Mouse (Mus musculus) myocyte (in vitro differentiated cells): Measurements from ENCODE around the gene Mark4. TPM values are rescaled to one million over a fixed set of nuclear protein-coding genes. Genes with fewer than 3 reads are reported as not detected.

Experiments
- H3K27me3 ChIP-seq: one replicate; pipeline ENCODE4 v1.6.1; 2011; ENCODE audit not compliant: control insufficient read depth, insufficient read depth, insufficient read length
- H3K36me3 ChIP-seq: one replicate; pipeline ENCODE4 v1.6.1; 2011; ENCODE audit not compliant: control insufficient read depth, insufficient read depth
- H3K4me2 ChIP-seq: one replicate; pipeline ENCODE4 v1.6.1; 2011; ENCODE audit warnings: low read depth, control low read depth
- H3K4me3 ChIP-seq: one replicate; pipeline ENCODE4 v1.5.1; 2011; ENCODE audit warnings: mild to moderate bottlenecking, control low read depth, moderate library complexity
- H3K79me2 ChIP-seq: one replicate; pipeline ENCODE4 v1.6.1; 2011; ENCODE audit not compliant: control insufficient read depth, insufficient read depth
- H3ac ChIP-seq: one replicate; pipeline ENCODE4 v1.6.1; 2011; ENCODE audit not compliant: control insufficient read depth, insufficient read length
- CEBPB ChIP-seq: IDR thresholded peaks from 2 replicates; pipeline ENCODE4 v1.6.1; 2011; ENCODE audit warnings: mild to moderate bottlenecking, moderate library complexity; ENCODE audit not compliant: poor library complexity, insufficient read depth, severe bottlenecking
- E2F4 ChIP-seq: IDR thresholded peaks from one replicate; pipeline ENCODE4 v1.6.1; 2011; ENCODE audit warnings: mild to moderate bottlenecking, control low read depth, moderate library complexity; ENCODE audit not compliant: insufficient read depth
- MAX ChIP-seq: IDR thresholded peaks from one replicate; pipeline ENCODE4 v1.6.1; 2011; ENCODE audit warnings: low read depth, mild to moderate bottlenecking, control low read depth
- MYOD1 ChIP-seq, 3 experiments: IDR thresholded peaks; one replicate each; pipeline ENCODE4 v1.6.1; 2011; ENCODE audit warnings: control low read depth in 2 of 3, low read depth in 2 of 3, mild to moderate bottlenecking in 2 of 3, moderate library complexity in 1 of 3; ENCODE audit not compliant: insufficient read length in 2 of 3, control insufficient read depth in 1 of 3
- MYOG ChIP-seq, 3 experiments: IDR thresholded peaks; one replicate each; pipeline ENCODE4 v1.6.1; 2011; ENCODE audit warnings: control low read depth in 2 of 3, low read depth in 2 of 3, mild to moderate bottlenecking in 2 of 3; ENCODE audit not compliant: insufficient read length in 2 of 3, control insufficient read depth in 1 of 3, insufficient read depth in 1 of 3
- POLR2A ChIP-seq: IDR thresholded peaks from one replicate; pipeline ENCODE4 v1.6.1; 2011; ENCODE audit warnings: low read depth, mild to moderate bottlenecking, control low read depth, moderate library complexity; ENCODE audit not compliant: insufficient read length
- POLR2AphosphoS2 ChIP-seq: IDR thresholded peaks from one replicate; pipeline ENCODE4 v1.6.1; 2011; ENCODE audit warnings: low read depth, control low read depth; ENCODE audit not compliant: insufficient read length
- REST ChIP-seq: IDR thresholded peaks from one replicate; pipeline ENCODE4 v1.6.1; 2011; ENCODE audit warnings: mild to moderate bottlenecking, control low read depth, moderate library complexity; ENCODE audit not compliant: insufficient read depth, insufficient read length
- SRF ChIP-seq: IDR thresholded peaks from one replicate; pipeline ENCODE4 v1.6.1; 2011; ENCODE audit warnings: low read depth; ENCODE audit not compliant: control insufficient read depth, insufficient read length
- TCF12 ChIP-seq: IDR thresholded peaks from one replicate; pipeline ENCODE4 v1.6.1; 2011; ENCODE audit warnings: mild to moderate bottlenecking, control low read depth; ENCODE audit not compliant: poor library complexity, insufficient read depth, severe bottlenecking
- TCF3 ChIP-seq: IDR thresholded peaks from one replicate; pipeline ENCODE4 v1.6.1; 2011; ENCODE audit warnings: low read depth, control low read depth; ENCODE audit not compliant: insufficient read length
- USF1 ChIP-seq: IDR thresholded peaks from one replicate; pipeline ENCODE4 v1.6.1; 2011; ENCODE audit warnings: low read depth, mild to moderate bottlenecking, control low read depth, moderate library complexity
- polyA plus RNA-seq: library from polyadenylated mRNA; unstranded; fragments of >200 nt; fragmentation: generic; extraction: Trizol; gene quantifications from one replicate; pipeline ENCODE4 v1.2.1, GENCODE M21; 2012; ENCODE audit warnings: missing spikeins

Mark4 gene
- polyA plus RNA-seq, 1 experiment: 18.2 TPM

DNA sequence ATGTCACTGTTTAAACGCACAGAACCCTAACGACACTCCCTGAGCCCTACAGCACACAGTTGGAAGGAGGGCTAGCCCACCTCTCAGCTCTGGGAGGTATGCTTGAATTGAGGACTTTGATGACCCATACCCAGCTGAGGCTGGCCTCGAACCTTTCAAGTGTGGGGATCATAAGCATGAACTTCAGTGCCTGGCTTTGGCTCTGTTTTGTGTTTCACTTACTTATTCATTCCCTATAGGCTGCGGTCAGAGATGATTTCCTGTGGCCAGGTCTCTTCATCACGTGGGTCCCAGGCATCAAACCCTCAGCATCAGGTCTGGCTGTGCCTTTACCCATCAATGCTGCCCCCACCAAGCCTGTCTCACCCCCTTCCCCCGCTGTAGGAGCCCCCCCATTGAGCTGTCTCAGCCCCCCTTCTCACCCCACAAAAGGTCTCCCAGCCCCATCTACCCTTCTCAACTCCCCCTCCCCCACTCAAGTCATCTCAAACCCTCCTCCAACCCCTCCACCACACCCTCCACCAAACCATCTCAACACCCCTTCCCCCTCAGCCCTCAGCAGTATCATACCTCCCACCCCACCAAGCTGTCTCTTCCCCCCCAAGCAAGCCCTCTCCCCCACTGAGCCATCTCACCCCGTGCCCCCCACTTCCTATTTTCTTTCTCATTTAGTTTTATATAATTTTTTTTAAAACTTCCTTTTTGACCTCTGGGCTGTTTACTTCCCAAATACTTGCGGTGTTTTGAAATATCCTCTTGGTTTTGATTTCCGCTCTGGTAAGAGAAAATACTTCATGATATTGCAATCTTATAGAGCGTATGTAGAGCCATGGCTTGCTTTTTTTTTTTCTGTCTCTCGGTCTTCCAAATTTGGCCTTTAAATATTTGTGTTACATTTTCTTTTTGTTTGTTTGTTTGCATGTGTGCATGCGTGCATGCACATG lies 42.1 kb upstream of the Mark4 start:
- no peak for TF ChIP-seq POLR2AphosphoS2
- no peak for TF ChIP-seq MAX
- TF ChIP-seq TCF3: no peak
- TF ChIP-seq MYOD1 (IDR thresholded peaks at IDR 0.05; ENCODE audit: control insufficient read depth in 1 of 3, insufficient read length in 2 of 3, low read depth in 2 of 3): no peak
- TF ChIP-seq REST: no peak
- TF ChIP-seq CEBPB: no peak
- no peak for TF ChIP-seq USF1
- TF ChIP-seq SRF: no peak
- no peak for TF ChIP-seq MYOG (IDR thresholded peaks at IDR 0.05; ENCODE audit: control insufficient read depth in 1 of 3, insufficient read depth in 1 of 3, insufficient read length in 2 of 3, low read depth in 2 of 3)
- no peak for TF ChIP-seq E2F4
- no peak for TF ChIP-seq TCF12
- TF ChIP-seq POLR2A: no peak
- Histone ChIP-seq H3K27me3 (peaks cover 18% of the 10 kb centered on the region), H3K36me3 (no peaks in the 10 kb centered on the region), H3K79me2 (no peaks in the 10 kb centered on the region), H3ac (no peak overlapping the region), H3K4me3 (no peak overlapping the region), H3K4me2 (no peak overlapping the region)

DNA sequence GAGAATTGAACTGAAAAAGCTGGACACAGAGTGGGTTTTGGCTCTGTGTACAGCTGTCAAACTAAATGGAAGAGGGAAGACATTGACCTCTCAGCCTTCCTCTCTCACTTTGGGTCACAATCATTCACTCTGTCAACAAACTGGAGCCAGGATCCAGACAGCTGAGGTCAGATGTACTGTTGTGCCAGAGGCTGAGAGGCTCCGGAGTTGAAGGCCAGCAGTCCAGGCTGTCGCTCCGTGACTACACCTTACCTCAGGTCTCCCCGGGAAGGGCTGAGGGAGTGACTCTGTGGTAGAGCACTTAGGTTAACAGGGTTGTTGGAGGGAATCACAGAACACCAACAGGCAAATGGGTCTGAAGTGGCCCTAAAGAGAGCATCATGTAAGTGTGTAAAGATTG lies 39.7 kb upstream of the Mark4 start:
- no peak overlapping the region for H3K4me3 ChIP-seq
- peaks cover 29% of the 10 kb centered on the region for H3K27me3 ChIP-seq
- H3K36me3 ChIP-seq: no peaks in the 10 kb centered on the region
- H3ac ChIP-seq: no peak overlapping the region
- no peak for TF ChIP-seq USF1
- TF ChIP-seq POLR2A: no peak
- no peak for TF ChIP-seq TCF3
- TF ChIP-seq TCF12: no peak
- no peak for TF ChIP-seq MAX
- no peak for TF ChIP-seq CEBPB
- TF ChIP-seq REST: no peak
- no peak for TF ChIP-seq POLR2AphosphoS2
- no peak for TF ChIP-seq MYOG (IDR thresholded peaks at IDR 0.05; ENCODE audit: control insufficient read depth in 1 of 3, insufficient read depth in 1 of 3, insufficient read length in 2 of 3, low read depth in 2 of 3)
- no peak for TF ChIP-seq E2F4
- TF ChIP-seq MYOD1 (IDR thresholded peaks at IDR 0.05; ENCODE audit: control insufficient read depth in 1 of 3, insufficient read length in 2 of 3, low read depth in 2 of 3): no peak
- no peak for TF ChIP-seq SRF
- no peak overlapping the region for H3K4me2 ChIP-seq
- H3K79me2 ChIP-seq: no peaks in the 10 kb centered on the region

DNA sequence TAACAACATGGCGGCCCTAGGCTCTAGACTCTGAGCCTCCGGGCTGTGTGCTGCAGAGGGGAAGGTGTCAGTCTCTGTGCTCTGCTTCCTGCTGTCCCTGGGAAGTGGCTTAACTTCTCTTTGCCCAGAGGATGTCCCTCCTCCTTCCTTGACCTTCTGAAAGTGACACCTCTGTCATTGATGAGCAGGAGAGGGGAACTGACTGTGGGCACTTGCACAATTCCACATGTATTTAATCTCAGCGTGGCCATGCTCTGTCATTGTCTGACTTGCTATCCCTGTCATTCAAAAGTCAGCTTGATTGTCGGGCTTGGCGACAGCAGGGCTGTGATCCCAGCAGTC lies 37.6 kb upstream of the Mark4 start:
- Histone ChIP-seq H3K4me2 (no peak overlapping the region), H3K27me3 (peaks cover 47% of the 10 kb centered on the region), H3K36me3 (no peaks in the 10 kb centered on the region), H3K79me2 (no peaks in the 10 kb centered on the region), H3ac (no peak overlapping the region), H3K4me3 (no peak overlapping the region)
- TF ChIP-seq TCF3: no peak
- no peak for TF ChIP-seq E2F4
- no peak for TF ChIP-seq MYOG (IDR thresholded peaks at IDR 0.05; ENCODE audit: control insufficient read depth in 1 of 3, insufficient read depth in 1 of 3, insufficient read length in 2 of 3, low read depth in 2 of 3)
- no peak for TF ChIP-seq POLR2A
- TF ChIP-seq SRF: no peak
- no peak for TF ChIP-seq USF1

DNA sequence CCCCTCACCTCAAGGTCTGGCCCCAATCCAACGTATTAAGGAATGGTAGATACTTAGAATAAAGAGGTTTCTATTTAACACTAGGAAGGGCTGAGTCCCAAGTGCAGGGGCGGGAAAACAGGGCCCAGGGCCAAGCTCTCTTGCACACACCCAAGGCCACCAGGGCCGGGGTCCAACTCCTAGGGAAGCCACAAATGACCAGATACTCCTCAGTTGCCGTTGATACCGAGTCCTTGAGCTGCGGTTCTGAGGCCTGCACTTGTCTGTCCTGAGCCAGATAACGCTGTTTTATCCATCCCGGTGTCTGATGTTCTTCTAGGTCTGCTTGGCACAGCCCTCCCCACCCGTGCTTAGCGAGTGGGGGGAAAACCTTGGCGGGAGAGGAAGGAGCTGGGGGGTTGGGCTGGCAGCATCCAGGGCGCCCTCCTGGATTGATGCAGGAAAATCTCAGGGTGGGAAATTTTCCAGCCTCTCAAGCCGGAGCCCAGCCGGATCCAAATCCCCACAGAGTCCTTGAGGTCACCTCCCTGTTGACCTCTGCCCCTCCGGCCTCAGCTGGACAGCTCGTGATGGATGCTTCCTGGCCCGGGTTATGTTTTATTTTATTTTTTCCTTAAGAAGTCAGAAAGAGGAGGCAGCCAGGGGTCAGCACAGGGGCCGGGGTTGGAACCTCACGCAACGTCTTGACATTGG lies 37.0 kb upstream of the Mark4 start:
- H3K27me3 ChIP-seq: peaks cover 47% of the 10 kb centered on the region
- no peak overlapping the region for H3K4me3 ChIP-seq
- no peaks in the 10 kb centered on the region for H3K36me3 ChIP-seq
- H3K4me2 ChIP-seq: no peak overlapping the region
- no peak for TF ChIP-seq MYOD1 (IDR thresholded peaks at IDR 0.05; ENCODE audit: control insufficient read depth in 1 of 3, insufficient read length in 2 of 3, low read depth in 2 of 3)
- TF ChIP-seq E2F4: no peak
- TF ChIP-seq POLR2AphosphoS2: no peak
- TF ChIP-seq USF1: no peak
- TF ChIP-seq SRF: no peak
- TF ChIP-seq TCF3: no peak
- no peak for TF ChIP-seq MYOG (IDR thresholded peaks at IDR 0.05; ENCODE audit: control insufficient read depth in 1 of 3, insufficient read depth in 1 of 3, insufficient read length in 2 of 3, low read depth in 2 of 3)
- TF ChIP-seq POLR2A: no peak
- TF ChIP-seq MAX: no peak
- TF ChIP-seq CEBPB: no peak
- no peak for TF ChIP-seq REST
- TF ChIP-seq TCF12: no peak
- no peaks in the 10 kb centered on the region for H3K79me2 ChIP-seq
- no peak overlapping the region for H3ac ChIP-seq
